Mouse (Mus musculus): ENCODE measurements around the gene Hoxc4.

DNA sequence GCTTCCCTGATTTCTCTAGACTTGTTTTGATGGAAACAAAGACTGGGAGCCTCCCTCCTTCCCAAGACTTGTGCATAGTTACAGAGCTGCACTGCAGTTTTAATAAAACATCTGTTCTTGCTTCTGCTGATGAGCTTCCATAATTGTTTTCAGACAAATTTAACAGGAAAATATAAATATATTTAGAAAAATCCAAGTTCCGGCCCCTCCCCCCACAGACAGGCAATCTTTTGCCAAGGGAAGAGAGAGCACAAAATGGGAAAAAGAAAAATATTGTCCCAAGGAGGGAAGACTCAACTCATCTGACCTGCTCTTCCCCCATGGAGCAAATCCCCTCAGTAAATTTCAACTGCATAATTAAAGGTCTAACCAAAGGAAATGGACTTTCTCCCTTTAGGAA, 12.4 kb upstream of the Hoxc4 start:
- TF ChIP-seq POLR2A (IDR thresholded peaks at IDR 0.05; ENCODE audit: insufficient read depth, low read length) (no peak), EP300 (IDR thresholded peaks at IDR 0.05; ENCODE audit: insufficient read depth, low read depth, low read length) (no peak)
